Mouse (Mus musculus) liver, adult 2 months (tissue): ENCODE results near the gene Gng2. TPM values are rescaled to one million over a fixed set of nuclear protein-coding genes. Genes with fewer than 3 reads are reported as not detected.

Experiments used
- DNase-seq: peaks from one replicate; pipeline ENCODE4 v3.0.0-alpha.2; 2011; ENCODE audit warnings: low read depth, low spot score; ENCODE audit errors: extremely low read depth
- H3K27ac ChIP-seq: fragments of 200-500 bp; replicated peaks from 2 replicates; pipeline ENCODE4 v1.5.1; 2012; ENCODE audit warnings: low read depth, mild to moderate bottlenecking, control low read depth, inconsistent platforms, low read length; ENCODE audit not compliant: insufficient read depth
- H3K27me3 ChIP-seq: fragments of 200-500 bp; 2 replicates; pipeline ENCODE4 v1.6.1; 2012; ENCODE audit warnings: mild to moderate bottlenecking, moderate library complexity, low read length, inconsistent platforms; ENCODE audit not compliant: control insufficient read depth, insufficient read depth
- H3K36me3 ChIP-seq: fragments of 200-500 bp; 2 replicates; pipeline ENCODE4 v1.6.1; 2012; ENCODE audit warnings: low read length, inconsistent platforms; ENCODE audit not compliant: control insufficient read depth, insufficient read depth
- H3K4me1 ChIP-seq: fragments of 200-500 bp; 2 replicates; pipeline ENCODE4 v1.6.1; 2011; ENCODE audit warnings: low read length; ENCODE audit not compliant: control insufficient read depth, insufficient read depth
- H3K4me3 ChIP-seq: fragments of 200-500 bp; 2 replicates; pipeline ENCODE4 v1.5.1; 2011; ENCODE audit warnings: low read depth, mild to moderate bottlenecking, control low read depth, low read length, moderate library complexity; ENCODE audit not compliant: insufficient read depth
- H3K79me2 ChIP-seq: fragments of 200-500 bp; 2 replicates; pipeline ENCODE4 v1.6.1; 2012; ENCODE audit warnings: inconsistent platforms, mild to moderate bottlenecking, low read length, moderate library complexity; ENCODE audit not compliant: control insufficient read depth, insufficient read depth
- H3K9ac ChIP-seq: fragments of 200-500 bp; 2 replicates; pipeline ENCODE4 v1.6.1; 2012; ENCODE audit warnings: low read depth, mild to moderate bottlenecking, control low read depth, inconsistent platforms, low read length
- CTCF ChIP-seq: fragments of 200-500 bp; IDR thresholded peaks from 2 replicates; pipeline ENCODE4 v1.5.1; 2011; ENCODE audit warnings: low read depth, low read length, control low read depth
- POLR2A ChIP-seq: fragments of 200-500 bp; IDR thresholded peaks from 2 replicates; pipeline ENCODE4 v1.6.1; 2011; ENCODE audit warnings: low read length, control low read depth; ENCODE audit not compliant: insufficient read depth; ENCODE audit errors: extremely low read depth
- WGBS: fragments of 180-500 bp; shearing (Covaris S2); methylation state at CpG from one replicate; pipeline ENCODE4 v1.1.7; 2018; 5-methylcytosine and 5-hydroxymethylcytosine counted together
- polyA plus RNA-seq: library from polyadenylated mRNA; depleted of rRNA; stranded (reverse); fragments of >200 nt; gene quantifications from 2 replicates; pipeline ENCODE4 v1.2.3, GENCODE M21; 2012
- total RNA-seq: library from RNA; depleted of rRNA; stranded (reverse); fragments of >200 nt; gene quantifications from 2 replicates; pipeline ENCODE4 v1.2.3, GENCODE M21; 2014

Gng2 gene
- total and polyA plus RNA-seq, 2 experiments, result 0.95 to 1.1 TPM

- Histone ChIP-seq H3K79me2 (no peaks in the 10 kb centered on the region), H3K4me1 (no peaks in the 10 kb centered on the region), H3K9ac (no peak overlapping the region), H3K36me3 (no peaks in the 10 kb centered on the region), H3K27ac (no peak overlapping the region), H3K4me3 (no peak overlapping the region), H3K27me3 (no peaks in the 10 kb centered on the region)
- DNase-seq, result no peak
- TF ChIP-seq POLR2A, result no peak
- no peak for TF ChIP-seq CTCF
- 77% methylated on average over 15 of the region's 15 CpGs for WGBS
Measured at GRCm38 (mm10) chr14:19961924-19962915, 15.2 kb downstream of the Gng2 start.

- Histone ChIP-seq H3K4me1 (no peaks in the 10 kb centered on the region), H3K79me2 (no peaks in the 10 kb centered on the region), H3K27me3 (no peaks in the 10 kb centered on the region), H3K27ac (no peak overlapping the region), H3K4me3 (no peak overlapping the region), H3K36me3 (no peaks in the 10 kb centered on the region), H3K9ac (no peak overlapping the region)
- DNase-seq, result no peak
- WGBS, result 81% methylated on average over 9 of the region's 9 CpGs
- TF ChIP-seq CTCF, result no peak
- no peak for TF ChIP-seq POLR2A
Measured at GRCm38 (mm10) chr14:19959860-19960259, 17.6 kb downstream of the Gng2 start.

DNA sequence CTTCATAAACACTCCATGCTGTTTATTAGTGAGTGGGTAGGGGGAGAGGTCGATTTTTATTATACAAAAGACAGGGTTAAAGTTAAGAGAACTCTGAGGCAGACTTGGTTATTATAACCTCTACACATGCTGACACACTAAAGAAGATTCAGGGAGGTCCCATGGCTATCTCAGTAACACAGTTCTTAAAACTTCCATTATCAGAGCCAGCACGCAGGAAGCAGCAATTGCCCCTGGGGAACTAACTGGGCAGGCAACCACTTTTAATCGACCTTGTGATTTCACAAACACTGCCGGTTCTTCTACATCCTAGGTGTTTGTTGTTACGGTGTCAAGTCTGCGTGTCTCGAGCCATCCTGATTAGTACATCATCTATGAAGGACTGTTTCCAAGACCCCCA, 22.4 kb downstream of the Gng2 start:
- H3K4me3 ChIP-seq, result no peak overlapping the region
- WGBS, result 81% methylated on average over 7 of the region's 7 CpGs
- DNase-seq, result no peak
- H3K27me3 ChIP-seq, result no peaks in the 10 kb centered on the region
- H3K9ac ChIP-seq, result no peak overlapping the region
- no peaks in the 10 kb centered on the region for H3K4me1 ChIP-seq
- no peaks in the 10 kb centered on the region for H3K36me3 ChIP-seq
- no peak for TF ChIP-seq POLR2A
- TF ChIP-seq CTCF, result no peak
- no peaks in the 10 kb centered on the region for H3K79me2 ChIP-seq
- no peak overlapping the region for H3K27ac ChIP-seq

GRCm38 (mm10) chr14:19950812-19951211, 26.6 kb downstream of the Gng2 start:
- H3K27me3 ChIP-seq, result no peaks in the 10 kb centered on the region
- no peak overlapping the region for H3K9ac ChIP-seq
- DNase-seq, result peak; percentile 26
- no peaks in the 10 kb centered on the region for H3K36me3 ChIP-seq
- 44% methylated on average over 4 of the region's 4 CpGs for WGBS
- H3K79me2 ChIP-seq, result no peaks in the 10 kb centered on the region
- no peak overlapping the region for H3K27ac ChIP-seq
- H3K4me1 ChIP-seq, result no peaks in the 10 kb centered on the region
- no peak overlapping the region for H3K4me3 ChIP-seq
- TF ChIP-seq CTCF (no peak), POLR2A (no peak)

DNA sequence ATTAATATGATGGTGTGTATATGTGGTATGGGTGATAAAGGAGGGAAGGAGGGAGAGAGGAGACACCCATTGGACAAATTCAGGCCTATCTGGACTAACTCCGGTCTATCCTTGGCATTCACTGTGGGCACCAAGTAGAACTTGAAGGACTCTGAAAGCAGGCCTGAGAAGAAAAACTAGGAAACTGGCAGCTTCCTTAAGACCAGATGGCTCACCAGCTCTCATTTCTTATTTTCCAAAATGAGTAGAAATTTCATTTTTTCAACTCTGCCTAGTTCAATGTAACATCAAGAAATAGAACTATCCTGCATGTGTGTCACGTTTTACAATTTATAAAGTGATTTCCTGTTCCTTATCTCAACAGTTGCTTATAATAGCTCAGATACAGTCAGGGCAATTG, 28.0 kb downstream of the Gng2 start:
- no peak overlapping the region for H3K9ac ChIP-seq
- no peaks in the 10 kb centered on the region for H3K27me3 ChIP-seq
- H3K27ac ChIP-seq, result no peak overlapping the region
- no peak for TF ChIP-seq POLR2A
- no peak for TF ChIP-seq CTCF
- no peak overlapping the region for H3K4me3 ChIP-seq
- no peaks in the 10 kb centered on the region for H3K36me3 ChIP-seq
- no peaks in the 10 kb centered on the region for H3K4me1 ChIP-seq
- DNase-seq, result no peak
- 74% methylated on average over 2 of the region's 2 CpGs for WGBS
- no peaks in the 10 kb centered on the region for H3K79me2 ChIP-seq

GRCm38 (mm10) chr14:19946221-19946620, 31.2 kb downstream of the Gng2 start:
- Histone ChIP-seq H3K4me3 (no peak overlapping the region), H3K27ac (no peak overlapping the region), H3K36me3 (no peaks in the 10 kb centered on the region), H3K9ac (no peak overlapping the region), H3K27me3 (no peaks in the 10 kb centered on the region), H3K79me2 (no peaks in the 10 kb centered on the region), H3K4me1 (no peaks in the 10 kb centered on the region)
- no peak for DNase-seq
- TF ChIP-seq CTCF (no peak), POLR2A (no peak)
- 84% methylated on average over 7 of the region's 7 CpGs for WGBS
